Mouse (Mus musculus): ENCODE measurements around the gene Prss2.

DNA sequence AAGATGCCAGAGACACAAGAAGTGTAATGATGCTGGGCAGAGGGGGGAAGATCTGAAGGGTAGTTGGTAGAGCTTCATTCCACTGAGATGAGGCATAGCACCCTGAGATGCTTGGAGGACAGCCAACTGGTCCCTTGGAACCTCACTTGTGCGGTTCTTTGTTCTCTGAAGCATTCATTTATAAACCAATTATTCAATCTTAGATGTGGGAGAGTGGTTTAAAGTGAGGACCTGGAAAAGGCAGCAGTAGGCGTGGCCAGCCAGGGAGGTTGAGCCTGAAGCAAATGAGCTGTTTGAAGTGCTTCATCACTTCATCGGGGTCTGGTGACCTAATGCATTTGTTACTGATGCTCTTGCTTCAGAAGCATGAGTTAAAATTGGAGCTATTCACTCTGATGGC lies 37.7 kb downstream of the Prss2 start:
- TF ChIP-seq CTCF (IDR thresholded peaks at IDR 0.05; ENCODE audit: extremely low read depth, insufficient read length, insufficient replicate concordance, low read depth, low read length) (no peak), POLR2A (IDR thresholded peaks at IDR 0.05; ENCODE audit: low read depth, low read length) (no peak)
